Mouse (Mus musculus): ENCODE results near the gene Lce1h. TPM values are rescaled to one million over a fixed set of nuclear protein-coding genes. Genes with fewer than 3 reads are reported as not detected.

The Lce1h gene
- not detected in 2 replicates for polyA plus RNA-seq (2014; fragmentation: Nextera tagmentation; extraction: Ambion mirVana)

- Histone ChIP-seq H3K27ac (ENCODE audit: low read length) (no peak within 1 kb of the TSS), H3K4me2 (replicated peaks; ENCODE audit: low read depth, low read length) (no peak within 1 kb of the TSS), H3K4me3 (ENCODE audit: low read depth, low read length) (no peak within 1 kb of the TSS), H3K4me1 (ENCODE audit: control insufficient read depth, insufficient read depth, low read length) (no peaks in the 10 kb centered on the region), H3K36me3 (ENCODE audit: control insufficient read depth, insufficient read depth, low read length) (no peaks in the 10 kb centered on the region), H3K9ac (replicated peaks; ENCODE audit: low read depth, low read length) (no peak within 1 kb of the TSS), H3K9me3 (ENCODE audit: control insufficient read depth, low read depth, low read length) (no peaks in the 10 kb centered on the region), H3K27me3 (ENCODE audit: control insufficient read depth, insufficient read depth, low read length) (no peaks in the 10 kb centered on the region)
- no peak for ATAC-seq (ENCODE audit: insufficient number of reproducible peaks, insufficient read depth, low FRiP score, low read depth)
- WGBS, result 96% methylated on average over 1 of the region's 1 CpGs
Measured at GRCm38 (mm10) chr3:92764965-92765364, at the start of gene Lce1h. TSS of gene Lce1h (minus strand) at chr3:92765065.

GRCm38 (mm10) chr3:92807791-92808190 lies 42.9 kb upstream of the Lce1h start, which contains the start of gene Lce1k:
TSS of gene Lce1k (minus strand) at chr3:92807891.
- Histone ChIP-seq H3K4me3 (ENCODE audit: low read depth, low read length) (no peak within 1 kb of the TSS), H3K9ac (replicated peaks; ENCODE audit: low read depth, low read length) (no peak within 1 kb of the TSS), H3K4me1 (ENCODE audit: control insufficient read depth, insufficient read depth, low read length) (no peaks in the 10 kb centered on the region), H3K36me3 (ENCODE audit: control insufficient read depth, insufficient read depth, low read length) (no peaks in the 10 kb centered on the region), H3K27ac (ENCODE audit: low read length) (no peak within 1 kb of the TSS), H3K27me3 (ENCODE audit: control insufficient read depth, insufficient read depth, low read length) (no peaks in the 10 kb centered on the region), H3K4me2 (replicated peaks; ENCODE audit: low read depth, low read length) (no peak within 1 kb of the TSS), H3K9me3 (ENCODE audit: control insufficient read depth, low read depth, low read length) (no peaks in the 10 kb centered on the region)
- no peak for ATAC-seq (ENCODE audit: insufficient number of reproducible peaks, insufficient read depth, low FRiP score, low read depth)

GRCm38 (mm10) chr3:92790414-92790813 lies 25.5 kb upstream of the Lce1h start, which contains the start of gene Lce1j:
TSS of gene Lce1j (minus strand) at chr3:92790514.
- Histone ChIP-seq H3K27me3 (ENCODE audit: control insufficient read depth, insufficient read depth, low read length) (no peaks in the 10 kb centered on the region), H3K9ac (replicated peaks; ENCODE audit: low read depth, low read length) (no peak within 1 kb of the TSS), H3K4me1 (ENCODE audit: control insufficient read depth, insufficient read depth, low read length) (no peaks in the 10 kb centered on the region), H3K4me3 (ENCODE audit: low read depth, low read length) (no peak within 1 kb of the TSS), H3K4me2 (replicated peaks; ENCODE audit: low read depth, low read length) (no peak within 1 kb of the TSS), H3K36me3 (ENCODE audit: control insufficient read depth, insufficient read depth, low read length) (no peaks in the 10 kb centered on the region), H3K9me3 (ENCODE audit: control insufficient read depth, low read depth, low read length) (no peaks in the 10 kb centered on the region), H3K27ac (ENCODE audit: low read length) (no peak within 1 kb of the TSS)
- WGBS, result 88% methylated on average over 1 of the region's 1 CpGs
- no peak for ATAC-seq (ENCODE audit: insufficient number of reproducible peaks, insufficient read depth, low FRiP score, low read depth)

GRCm38 (mm10) chr3:92778799-92779198 lies 13.9 kb upstream of the Lce1h start, which contains the start of gene Lce1i:
TSS of gene Lce1i (minus strand) at chr3:92778899.
- H3K4me1 ChIP-seq (ENCODE audit: control insufficient read depth, insufficient read depth, low read length), result no peaks in the 10 kb centered on the region
- no peaks in the 10 kb centered on the region for H3K9me3 ChIP-seq (ENCODE audit: control insufficient read depth, low read depth, low read length)
- H3K36me3 ChIP-seq (ENCODE audit: control insufficient read depth, insufficient read depth, low read length), result no peaks in the 10 kb centered on the region
- no peak within 1 kb of the TSS for H3K27ac ChIP-seq (ENCODE audit: low read length)
- H3K9ac ChIP-seq (replicated peaks; ENCODE audit: low read depth, low read length), result no peak within 1 kb of the TSS
- H3K4me2 ChIP-seq (replicated peaks; ENCODE audit: low read depth, low read length), result no peak within 1 kb of the TSS
- no peak within 1 kb of the TSS for H3K4me3 ChIP-seq (ENCODE audit: low read depth, low read length)
- ATAC-seq (ENCODE audit: insufficient number of reproducible peaks, insufficient read depth, low FRiP score, low read depth), result no peak
- 82% methylated on average over 1 of the region's 1 CpGs for WGBS
- H3K27me3 ChIP-seq (ENCODE audit: control insufficient read depth, insufficient read depth, low read length), result no peaks in the 10 kb centered on the region

GRCm38 (mm10) chr3:92771573-92771972 lies 6.7 kb upstream of the Lce1h start:
- Histone ChIP-seq H3K27me3 (ENCODE audit: control insufficient read depth, insufficient read depth, low read length) (no peaks in the 10 kb centered on the region), H3K9ac (replicated peaks; ENCODE audit: low read depth, low read length) (no peak overlapping the region), H3K27ac (ENCODE audit: low read length) (no peak overlapping the region), H3K4me1 (ENCODE audit: control insufficient read depth, insufficient read depth, low read length) (no peaks in the 10 kb centered on the region), H3K4me2 (replicated peaks; ENCODE audit: low read depth, low read length) (no peak overlapping the region), H3K9me3 (ENCODE audit: control insufficient read depth, low read depth, low read length) (no peaks in the 10 kb centered on the region), H3K36me3 (ENCODE audit: control insufficient read depth, insufficient read depth, low read length) (no peaks in the 10 kb centered on the region), H3K4me3 (ENCODE audit: low read depth, low read length) (no peak overlapping the region)
- no peak for ATAC-seq (ENCODE audit: insufficient number of reproducible peaks, insufficient read depth, low FRiP score, low read depth)
- WGBS, result 24% methylated on average over 3 of the region's 3 CpGs

- H3K9me3 ChIP-seq (ENCODE audit: control insufficient read depth, low read depth, low read length), result no peaks in the 10 kb centered on the region
- no peaks in the 10 kb centered on the region for H3K36me3 ChIP-seq (ENCODE audit: control insufficient read depth, insufficient read depth, low read length)
- H3K4me3 ChIP-seq (ENCODE audit: low read depth, low read length), result no peak overlapping the region
- H3K4me1 ChIP-seq (ENCODE audit: control insufficient read depth, insufficient read depth, low read length), result no peaks in the 10 kb centered on the region
- WGBS, result 43% methylated on average over 3 of the region's 3 CpGs
- no peaks in the 10 kb centered on the region for H3K27me3 ChIP-seq (ENCODE audit: control insufficient read depth, insufficient read depth, low read length)
- H3K27ac ChIP-seq (ENCODE audit: low read length), result no peak overlapping the region
- no peak overlapping the region for H3K4me2 ChIP-seq (replicated peaks; ENCODE audit: low read depth, low read length)
- no peak for ATAC-seq (ENCODE audit: insufficient number of reproducible peaks, insufficient read depth, low FRiP score, low read depth)
- H3K9ac ChIP-seq (replicated peaks; ENCODE audit: low read depth, low read length), result no peak overlapping the region
Measured at GRCm38 (mm10) chr3:92753197-92753596, 11.7 kb downstream of the Lce1h start.

GRCm38 (mm10) chr3:92752238-92752637 lies 12.6 kb downstream of the Lce1h start, which contains the start of gene Lce1g:
TSS of gene Lce1g (minus strand) at chr3:92752338.
- no peak within 1 kb of the TSS for H3K9ac ChIP-seq (replicated peaks; ENCODE audit: low read depth, low read length)
- ATAC-seq (ENCODE audit: insufficient number of reproducible peaks, insufficient read depth, low FRiP score, low read depth), result no peak
- WGBS, result 84% methylated on average over 1 of the region's 1 CpGs

GRCm38 (mm10) chr3:92738996-92739395 lies 25.9 kb downstream of the Lce1h start, which contains the start of gene Gm38119:
TSS of gene Gm38119 (minus strand) at chr3:92739096.
- Histone ChIP-seq H3K27me3 (ENCODE audit: control insufficient read depth, insufficient read depth, low read length) (no peaks in the 10 kb centered on the region), H3K36me3 (ENCODE audit: control insufficient read depth, insufficient read depth, low read length) (no peaks in the 10 kb centered on the region), H3K4me1 (ENCODE audit: control insufficient read depth, insufficient read depth, low read length) (no peaks in the 10 kb centered on the region), H3K4me3 (ENCODE audit: low read depth, low read length) (no peak within 1 kb of the TSS), H3K9ac (replicated peaks; ENCODE audit: low read depth, low read length) (no peak within 1 kb of the TSS), H3K27ac (ENCODE audit: low read length) (no peak within 1 kb of the TSS), H3K4me2 (replicated peaks; ENCODE audit: low read depth, low read length) (no peak within 1 kb of the TSS), H3K9me3 (ENCODE audit: control insufficient read depth, low read depth, low read length) (no peaks in the 10 kb centered on the region)
- 80% methylated on average over 1 of the region's 1 CpGs for WGBS
- ATAC-seq (ENCODE audit: insufficient number of reproducible peaks, insufficient read depth, low FRiP score, low read depth), result no peak

More at GRCm38 (mm10) chr3:92752238-92752637, 12.6 kb downstream of the Lce1h start, which contains the start of gene Lce1g:
- no peaks in the 10 kb centered on the region for H3K9me3 ChIP-seq (ENCODE audit: control insufficient read depth, low read depth, low read length)
- H3K36me3 ChIP-seq (ENCODE audit: control insufficient read depth, insufficient read depth, low read length), result no peaks in the 10 kb centered on the region
- no peaks in the 10 kb centered on the region for H3K27me3 ChIP-seq (ENCODE audit: control insufficient read depth, insufficient read depth, low read length)
- H3K4me1 ChIP-seq (ENCODE audit: control insufficient read depth, insufficient read depth, low read length), result no peaks in the 10 kb centered on the region
- no peak within 1 kb of the TSS for H3K4me3 ChIP-seq (ENCODE audit: low read depth, low read length)
- no peak within 1 kb of the TSS for H3K27ac ChIP-seq (ENCODE audit: low read length)
- no peak within 1 kb of the TSS for H3K4me2 ChIP-seq (replicated peaks; ENCODE audit: low read depth, low read length)

- no peak overlapping the region for H3K4me2 ChIP-seq (replicated peaks; ENCODE audit: low read depth, low read length)
- no peak overlapping the region for H3K4me3 ChIP-seq (ENCODE audit: low read depth, low read length)
- ATAC-seq (ENCODE audit: insufficient number of reproducible peaks, insufficient read depth, low FRiP score, low read depth), result no peak
- 76% methylated on average over 5 of the region's 5 CpGs for WGBS
- H3K9ac ChIP-seq (replicated peaks; ENCODE audit: low read depth, low read length), result no peak overlapping the region
- no peak overlapping the region for H3K27ac ChIP-seq (ENCODE audit: low read length)
- H3K27me3 ChIP-seq (ENCODE audit: control insufficient read depth, insufficient read depth, low read length), result no peaks in the 10 kb centered on the region
- H3K4me1 ChIP-seq (ENCODE audit: control insufficient read depth, insufficient read depth, low read length), result no peaks in the 10 kb centered on the region
- H3K36me3 ChIP-seq (ENCODE audit: control insufficient read depth, insufficient read depth, low read length), result no peaks in the 10 kb centered on the region
- H3K9me3 ChIP-seq (ENCODE audit: control insufficient read depth, low read depth, low read length), result no peaks in the 10 kb centered on the region
Measured at GRCm38 (mm10) chr3:92722631-92723030, 42.2 kb downstream of the Lce1h start.
